Mouse (Mus musculus): ENCODE results near the gene Bend7.

Gene Bend7

DNA sequence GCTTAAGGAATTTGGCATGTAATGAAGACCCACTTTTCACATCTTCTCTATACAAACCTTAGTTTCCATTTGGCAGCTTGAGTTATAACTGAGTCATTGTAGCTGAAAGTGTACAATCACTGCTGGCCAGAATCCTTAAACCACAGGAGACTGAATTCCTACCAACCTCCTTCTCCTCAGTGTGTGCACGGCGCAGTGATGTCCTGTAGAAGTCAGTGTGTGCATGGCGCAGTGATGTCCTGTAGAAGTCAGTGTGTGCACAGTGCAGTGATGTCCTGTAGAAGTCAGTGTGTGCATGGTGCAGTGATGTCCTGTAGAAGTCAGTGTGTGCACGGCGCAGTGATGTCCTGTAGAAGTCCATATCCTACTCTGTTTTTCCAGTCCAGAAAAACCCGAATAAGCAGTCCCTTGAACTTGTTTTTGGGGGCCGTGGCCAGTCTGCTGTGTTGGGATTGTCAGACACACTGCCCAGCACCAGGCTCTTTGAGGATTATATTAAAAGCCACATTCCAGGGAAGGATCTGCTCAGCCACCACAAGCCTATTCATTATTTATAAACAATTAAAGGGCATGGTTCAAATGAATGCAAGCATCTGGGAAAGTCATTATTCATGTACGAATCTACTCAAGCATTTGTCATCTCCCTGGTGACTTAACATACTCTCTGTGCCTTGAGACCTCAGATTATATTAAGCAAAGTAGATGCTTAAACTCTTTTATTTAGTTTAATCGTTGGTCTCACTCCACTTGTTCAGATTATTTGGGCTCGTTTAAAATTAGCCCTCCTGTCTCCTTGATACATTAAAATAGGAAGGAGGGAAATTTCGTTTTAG is 65.4 kb downstream of the Bend7 start:
- DNase-seq = no peak

DNA sequence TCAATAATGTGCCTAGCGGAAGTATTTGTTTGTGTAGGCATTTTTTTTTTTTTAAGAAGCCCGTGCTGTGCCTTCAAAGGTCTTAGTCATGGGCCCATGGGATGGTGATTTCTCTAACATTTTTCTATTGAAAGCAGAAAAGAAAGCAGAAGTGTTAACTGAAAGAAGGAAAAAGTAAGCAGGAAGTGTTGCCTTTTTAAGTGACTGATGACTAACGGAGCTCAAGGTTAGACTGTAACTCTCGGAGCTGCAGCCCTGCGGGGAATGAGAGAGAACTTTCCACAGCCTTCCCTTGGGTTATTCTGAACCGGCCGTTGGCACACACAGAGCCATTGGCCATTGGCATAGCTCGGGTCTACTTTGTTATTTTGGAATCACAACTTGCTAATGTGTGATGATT is 66.4 kb downstream of the Bend7 start:
- no peak for DNase-seq

DNA sequence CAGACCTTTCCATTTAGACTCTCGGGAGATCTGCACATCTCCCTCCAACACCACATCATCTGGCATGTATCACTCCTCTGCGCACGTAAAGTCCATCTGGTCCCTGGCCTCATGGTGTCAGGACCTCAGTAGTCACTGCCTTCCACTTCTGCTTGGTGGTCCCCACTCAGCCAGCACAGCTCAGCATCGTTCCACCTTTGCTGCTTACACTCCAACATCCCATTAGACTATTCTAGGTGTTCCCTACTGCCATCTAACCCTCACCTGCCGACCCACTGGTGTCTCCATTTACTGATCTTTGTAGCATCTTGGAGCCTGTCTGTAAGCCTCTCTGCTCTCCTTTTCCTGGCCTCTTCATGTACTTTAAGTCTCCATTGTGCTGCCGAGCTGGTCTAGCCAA is 67.4 kb downstream of the Bend7 start:
- no peak for DNase-seq

DNA sequence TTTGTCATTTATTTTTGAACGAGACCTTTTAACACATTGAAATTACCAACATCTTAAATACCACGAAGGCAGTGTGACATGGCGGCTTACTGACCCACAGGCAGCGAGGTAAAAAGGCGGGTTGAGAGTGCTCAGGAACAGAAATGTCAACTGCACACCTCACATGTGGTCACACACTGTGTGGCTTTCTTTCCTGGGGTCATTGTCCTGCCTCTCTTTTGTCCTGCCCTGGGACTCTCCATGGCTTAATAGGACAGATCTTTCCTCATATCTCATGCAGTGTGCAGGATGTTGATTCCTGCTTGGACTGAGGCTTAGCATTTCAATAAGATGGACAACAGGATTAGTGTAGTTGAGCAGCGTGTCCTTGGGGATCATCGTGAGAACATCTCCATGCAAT is 69.6 kb downstream of the Bend7 start:
- no peak for DNase-seq

DNA sequence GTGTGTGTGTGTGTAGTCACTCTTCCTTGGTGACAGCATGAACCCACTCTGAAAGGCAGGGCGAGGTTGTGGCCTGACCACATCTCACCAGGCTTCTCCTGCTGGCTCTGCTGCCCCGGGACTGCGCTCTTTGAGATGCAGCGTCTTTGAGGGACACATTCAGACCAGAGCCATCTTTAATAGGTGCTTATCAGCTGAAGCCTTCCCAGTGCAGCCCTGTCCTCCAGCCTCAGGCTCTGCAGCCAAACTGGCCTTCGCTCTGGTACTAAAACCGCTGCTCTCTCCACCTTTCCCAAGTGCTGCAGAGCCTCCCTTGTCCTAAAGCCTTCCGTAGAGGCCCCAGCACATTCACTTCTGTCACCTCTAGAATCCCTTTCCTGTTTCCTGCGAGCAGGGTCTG is 74.0 kb downstream of the Bend7 start:
- no peak for DNase-seq

DNA sequence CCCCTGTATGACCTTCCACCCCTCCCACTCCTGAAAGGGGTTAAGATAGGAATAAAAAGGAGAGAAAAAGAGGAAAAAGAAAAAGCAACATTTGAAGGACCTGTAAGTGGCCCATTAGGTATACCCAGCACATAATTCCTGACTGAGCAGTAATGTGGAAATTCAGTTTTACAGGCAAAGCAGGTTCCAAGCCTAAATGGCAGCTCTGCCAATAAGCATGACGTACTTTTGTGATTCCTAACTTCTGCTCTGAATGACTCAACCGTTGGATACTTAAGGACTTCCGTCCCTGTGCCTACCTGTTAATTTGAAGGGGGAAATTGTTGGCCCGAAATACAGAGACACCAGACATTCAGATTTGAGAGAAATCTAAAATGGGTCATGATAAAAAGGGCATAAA is 74.9 kb downstream of the Bend7 start:
- no peak for DNase-seq

DNA sequence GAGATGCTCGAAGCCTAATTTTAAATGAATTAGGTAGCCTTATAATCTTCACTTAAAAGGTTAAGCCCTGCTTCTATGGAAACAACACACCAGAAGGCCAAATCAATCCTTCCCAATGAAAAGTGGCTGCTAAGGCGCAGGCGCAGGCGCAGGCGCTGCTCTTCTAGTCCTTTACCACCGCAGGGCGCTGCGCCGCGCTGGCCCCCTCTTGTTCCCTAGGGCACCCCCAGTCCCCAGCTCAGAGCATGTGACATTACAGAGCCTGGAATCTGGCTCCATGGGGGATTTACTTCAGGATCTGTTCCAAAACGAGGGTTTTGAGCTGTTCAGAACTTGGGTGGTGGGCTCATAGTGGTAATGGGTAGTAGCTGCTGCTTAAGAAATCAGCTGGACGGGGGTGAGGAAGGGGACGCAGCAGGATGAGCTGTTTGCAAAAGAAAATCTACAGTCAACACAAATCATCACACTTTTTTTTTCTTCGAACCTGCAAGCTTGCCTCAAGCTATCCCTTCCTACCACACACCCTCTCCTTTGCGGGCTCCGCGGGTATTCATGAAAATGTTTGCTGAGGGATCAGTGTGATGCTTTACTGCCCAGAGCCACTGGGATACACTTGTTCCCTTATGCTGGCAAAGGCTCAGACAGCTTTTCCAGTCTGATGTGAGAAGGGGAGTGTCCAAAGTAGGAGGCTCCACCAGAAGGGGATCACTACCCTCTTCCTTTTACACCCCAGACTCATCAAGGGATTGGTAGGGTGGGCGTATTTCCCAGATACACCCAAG is 85.0 kb downstream of the Bend7 start:
- DNase-seq = no peak

DNA sequence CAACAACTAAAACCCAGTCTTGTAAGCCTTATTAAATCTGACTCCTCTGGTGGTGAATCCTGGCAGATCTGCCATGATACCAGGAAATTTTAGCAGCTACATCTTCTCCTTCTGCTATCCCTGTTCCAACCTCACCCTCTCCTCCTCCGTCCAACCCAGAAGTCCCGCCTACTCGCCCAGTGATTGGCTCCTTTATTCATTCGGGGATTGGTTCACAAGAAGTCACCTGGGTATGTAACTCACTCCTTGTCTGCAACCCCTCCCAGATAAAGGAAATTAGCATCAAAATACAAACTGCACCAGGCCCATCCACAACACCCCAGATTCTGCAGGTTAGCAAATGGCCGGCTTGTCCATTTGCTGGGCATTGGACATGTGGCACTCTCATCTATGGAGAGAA is 98.7 kb downstream of the Bend7 start:
- DNase-seq = no peak

DNA sequence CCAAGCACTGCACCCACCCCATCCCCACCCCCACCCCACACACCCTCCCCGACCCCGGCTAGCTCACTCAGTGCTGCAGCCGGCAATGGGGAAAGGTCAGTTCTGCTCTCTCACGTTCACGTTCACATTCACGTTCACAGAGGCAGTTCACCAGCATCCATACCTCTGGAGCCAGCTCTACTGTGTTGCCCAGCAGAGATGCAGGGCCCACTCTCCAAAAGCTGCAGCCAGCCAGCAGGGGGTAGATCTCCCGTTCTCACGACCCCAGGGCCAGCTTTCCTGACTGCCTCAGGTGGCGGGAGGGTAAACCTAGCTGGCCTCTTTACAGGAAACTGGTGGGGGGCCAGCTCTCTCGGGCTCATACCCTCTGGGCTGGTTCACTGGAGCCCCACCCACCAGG is 100.0 kb downstream of the Bend7 start:
- no peak for DNase-seq

DNA sequence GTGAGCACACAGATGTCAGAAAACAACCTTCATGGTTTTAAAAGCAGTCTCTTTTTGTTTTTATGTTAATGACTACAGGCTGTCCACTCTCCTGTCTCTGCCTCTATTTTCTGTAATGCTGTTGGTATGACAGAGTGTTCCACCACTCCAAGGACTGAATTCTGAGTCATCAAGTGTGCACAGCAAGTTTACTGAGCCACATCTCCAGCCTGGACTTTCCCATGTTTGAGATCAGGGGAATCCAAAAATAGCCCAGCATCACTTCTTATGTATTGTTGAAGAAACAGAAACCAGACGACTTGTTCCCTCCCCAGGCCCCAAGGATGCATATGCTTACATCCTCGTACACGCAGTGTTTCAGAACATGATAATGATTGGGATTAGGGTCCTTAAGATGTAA is 102.6 kb downstream of the Bend7 start:
- no peak for DNase-seq

DNA sequence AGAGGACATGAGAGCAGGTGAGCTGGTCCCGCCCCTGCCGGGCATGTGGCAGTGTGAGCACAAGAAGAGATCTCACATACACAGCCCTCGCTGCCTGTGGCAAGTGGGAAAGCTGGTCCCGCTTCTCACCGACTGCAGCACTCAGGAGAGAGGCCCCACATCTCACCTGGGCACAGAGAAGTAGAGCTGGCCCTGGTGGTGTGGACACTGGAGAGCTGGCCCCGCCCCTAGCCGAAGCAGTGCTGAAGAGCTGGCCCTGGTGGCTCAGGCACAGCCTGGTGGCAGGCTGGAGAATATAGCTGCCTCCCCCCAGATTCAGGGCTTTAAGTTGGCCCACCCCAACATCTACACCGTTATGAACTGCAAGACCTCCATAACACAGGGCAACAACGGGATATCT is 106.4 kb downstream of the Bend7 start:
- no peak for DNase-seq

DNA sequence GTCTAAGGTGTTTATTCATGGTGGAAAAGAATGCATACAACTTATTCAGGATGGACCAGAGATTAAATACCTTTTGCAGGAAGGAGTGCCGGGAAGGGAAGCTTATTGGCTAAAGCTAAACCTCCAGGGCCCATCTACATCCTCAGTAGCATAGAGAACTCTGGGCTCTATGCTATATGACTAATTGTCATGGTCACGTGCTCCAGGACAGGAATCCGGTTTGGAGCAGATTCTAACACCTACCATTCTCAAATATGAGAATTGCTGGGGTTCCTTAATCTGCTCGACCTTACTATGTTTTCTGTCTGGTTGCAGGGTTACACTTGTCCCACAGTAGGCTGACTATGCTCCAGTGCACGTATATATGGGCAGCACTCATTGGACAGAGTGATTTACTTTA is 110.4 kb downstream of the Bend7 start:
- DNase-seq = no peak

DNA sequence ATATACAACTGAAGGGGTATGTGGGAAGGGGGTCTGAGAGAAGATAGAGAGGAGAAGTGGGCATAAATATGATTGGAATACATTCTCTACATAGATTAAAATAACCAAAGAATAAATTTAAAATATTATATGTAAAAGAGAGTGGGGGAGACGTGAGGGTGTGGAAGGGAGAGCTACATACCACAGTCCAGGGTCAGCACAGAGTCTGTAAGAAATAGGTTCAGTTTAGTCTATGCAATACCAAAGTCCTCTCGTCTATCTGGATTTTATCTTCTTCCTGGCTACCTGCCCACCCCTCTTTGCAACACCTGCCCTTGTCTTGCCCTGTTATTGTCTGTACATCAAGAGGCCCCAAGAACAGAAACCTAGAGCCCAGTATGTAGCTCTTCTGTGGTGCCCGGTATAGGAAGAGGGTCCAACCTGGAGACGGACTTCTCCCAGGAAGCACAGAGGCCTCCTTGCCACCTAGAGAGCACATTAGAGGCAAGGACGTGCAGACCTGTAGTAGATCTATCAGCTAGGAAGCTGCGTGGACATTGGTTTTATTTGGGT is 110.9 kb downstream of the Bend7 start:
- DNase-seq = no peak

DNA sequence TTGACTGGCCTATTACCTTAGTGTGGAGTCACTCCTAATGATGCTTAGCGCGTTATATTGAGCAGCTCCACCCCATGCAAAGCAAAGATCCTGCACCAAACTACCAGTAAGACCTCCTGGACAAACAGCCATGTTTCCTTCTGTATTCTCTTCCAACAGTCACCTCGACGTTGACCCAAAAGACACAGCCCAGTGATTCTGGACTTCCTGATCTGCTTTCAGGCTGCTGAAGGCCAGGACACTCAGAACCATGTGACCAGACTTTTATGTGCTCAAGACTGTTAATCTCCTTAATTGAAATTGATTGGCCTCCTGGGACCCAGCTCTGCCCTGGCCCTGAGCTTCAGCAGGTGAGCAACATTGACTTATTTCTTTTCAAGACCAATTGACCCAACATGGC is 111.4 kb downstream of the Bend7 start:
- no peak for DNase-seq

DNA sequence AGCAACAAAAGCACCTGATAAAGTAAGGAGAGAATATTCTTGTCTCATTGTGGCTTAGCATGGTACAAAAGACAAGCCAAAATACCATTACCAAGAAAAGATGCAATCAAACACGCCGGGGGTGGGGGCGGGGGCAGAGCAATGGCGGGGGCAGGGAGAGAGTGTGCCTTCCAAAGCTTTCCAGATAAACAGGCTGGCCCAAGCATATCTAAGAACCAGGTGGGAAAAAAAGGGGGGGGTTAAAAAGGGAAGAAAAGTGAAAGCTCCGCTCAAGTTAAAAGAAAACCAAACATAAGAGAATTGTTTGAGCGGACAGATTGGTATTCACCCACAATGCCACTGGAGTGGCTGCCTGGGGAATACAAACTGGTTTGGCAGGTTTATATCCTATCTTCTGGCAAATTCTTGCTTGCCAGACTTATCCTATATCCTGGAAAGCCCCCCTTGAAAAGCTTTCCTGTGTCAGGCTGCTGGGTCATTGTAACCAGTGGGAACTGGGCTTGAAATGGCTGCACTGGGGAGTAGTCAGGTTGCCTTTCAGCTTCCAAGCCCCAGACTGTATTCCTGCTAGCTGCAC is 111.9 kb downstream of the Bend7 start:
- no peak for DNase-seq

DNA sequence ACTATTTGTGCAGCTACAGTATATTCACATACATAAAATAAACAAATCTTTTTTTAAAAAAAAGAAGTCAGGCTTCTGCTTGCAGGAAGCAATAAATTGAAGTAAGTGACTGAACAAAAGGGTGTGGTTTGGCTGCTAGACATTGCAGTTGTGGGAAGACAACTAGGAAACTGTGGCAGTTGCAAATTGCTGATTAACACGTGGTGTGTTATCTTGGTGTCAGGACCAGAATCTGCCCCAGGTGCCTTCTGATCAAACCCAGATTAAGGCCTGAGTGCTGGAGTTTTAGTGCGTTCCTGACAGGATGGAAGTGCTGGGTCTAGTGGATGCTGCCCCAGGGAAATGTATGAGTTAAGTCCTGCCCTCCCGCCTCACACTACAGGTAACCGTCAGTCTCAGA is 113.9 kb downstream of the Bend7 start:
- no peak for DNase-seq

DNA sequence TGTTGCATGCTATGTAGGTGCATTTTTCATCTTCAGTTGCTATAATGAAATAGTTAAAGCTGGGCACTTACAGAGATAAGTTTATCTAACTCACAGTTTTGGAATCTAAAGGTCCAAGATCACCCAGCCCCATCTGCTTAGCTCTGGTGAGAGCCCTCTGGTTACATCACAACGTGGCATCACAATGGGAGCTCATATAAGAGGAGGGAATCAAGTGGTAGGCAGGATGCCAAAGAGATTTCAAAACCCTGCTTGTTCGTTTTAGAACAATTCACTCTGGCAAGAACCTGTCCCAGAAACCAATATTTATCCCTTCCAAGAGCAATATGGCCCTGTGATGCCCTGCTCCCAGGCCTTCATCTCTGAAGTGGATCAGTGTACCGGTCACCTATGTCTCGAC is 114.5 kb downstream of the Bend7 start:
- DNase-seq = no peak

DNA sequence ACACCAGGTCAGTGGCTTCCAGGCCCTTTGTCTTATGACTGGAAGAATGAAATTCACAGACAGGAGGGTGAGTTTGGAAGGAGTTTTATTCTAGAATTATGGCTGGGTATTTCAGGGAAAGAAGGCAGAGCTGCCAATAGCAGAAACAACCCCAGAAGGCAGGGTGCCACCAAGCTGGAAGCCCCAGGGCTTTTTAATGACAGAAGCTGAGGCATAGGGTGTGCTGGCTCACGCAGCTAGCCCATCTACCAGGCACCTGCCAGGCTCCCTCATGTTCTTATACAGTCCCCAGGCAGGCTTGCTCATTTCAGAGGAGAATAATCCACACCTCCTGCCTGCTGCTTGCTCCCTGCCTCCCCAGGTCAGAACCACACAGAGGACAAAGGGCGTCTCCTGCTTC is 131.8 kb downstream of the Bend7 start:
- peak; percentile 11 to 53 for DNase-seq
